Mouse (Mus musculus) lung, postnatal 4 days (tissue): ENCODE measurements around the gene Plcl1.
A peak's percentile ranks its signal among the peaks of the same experiment; 100 is the strongest.

Experiments used
- DNase-seq, 2 experiments: peaks; one replicate each; pipeline ENCODE4 v3.0.0; 2021

Gene Plcl1

DNA sequence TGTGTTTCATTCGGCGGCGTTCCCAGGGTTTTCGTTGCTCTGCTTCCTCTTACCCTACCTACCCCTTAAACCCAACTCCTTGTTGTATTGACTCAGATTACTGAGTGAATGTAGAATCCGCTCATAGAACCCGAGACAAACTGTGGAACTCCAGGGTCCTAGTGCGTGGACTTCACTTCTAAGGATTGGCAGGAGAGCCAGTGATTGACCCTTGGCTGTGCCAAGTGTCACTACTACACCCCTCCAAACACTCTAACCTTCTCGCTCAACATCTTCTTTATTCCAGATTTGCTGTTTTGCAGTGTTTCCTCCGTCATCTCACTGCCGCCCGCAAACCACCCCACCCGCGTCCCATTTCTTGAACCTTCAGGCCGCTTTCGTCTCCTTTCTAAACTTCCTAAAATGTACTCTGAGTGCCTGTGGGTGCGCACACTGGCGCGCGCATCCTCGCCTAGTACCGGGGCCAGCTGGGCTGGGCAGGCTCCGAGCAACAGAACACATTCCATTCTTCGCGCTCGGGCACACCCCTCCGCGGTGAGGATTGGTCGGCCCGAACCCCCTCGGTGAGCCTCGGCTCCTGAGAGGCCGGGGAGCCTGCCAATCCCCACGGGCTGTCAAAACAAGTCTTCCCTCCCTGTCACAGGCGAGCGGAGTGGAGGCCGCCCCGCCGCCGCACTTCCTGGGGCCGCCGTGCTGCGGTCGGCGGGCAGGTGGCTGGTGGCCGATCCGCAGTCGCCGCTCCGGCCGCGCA lies at the start of gene Plcl1:
TSS of gene Plcl1 (plus strand) at position 650 of the 751 bp plus-strand sequence.
- DNase-seq = peak; percentile 95 to 97

- DNase-seq = no peak
Measured at GRCm38 (mm10) chr1:55362634-55363033, 43.1 kb upstream of the Plcl1 start.

GRCm38 (mm10) chr1:55363044-55363565 lies 42.6 kb upstream of the Plcl1 start, which contains the start of gene Boll:
TSS of gene Boll (minus strand) at chr1:55363469.
- peak; percentile 79 to 84 for DNase-seq

DNA sequence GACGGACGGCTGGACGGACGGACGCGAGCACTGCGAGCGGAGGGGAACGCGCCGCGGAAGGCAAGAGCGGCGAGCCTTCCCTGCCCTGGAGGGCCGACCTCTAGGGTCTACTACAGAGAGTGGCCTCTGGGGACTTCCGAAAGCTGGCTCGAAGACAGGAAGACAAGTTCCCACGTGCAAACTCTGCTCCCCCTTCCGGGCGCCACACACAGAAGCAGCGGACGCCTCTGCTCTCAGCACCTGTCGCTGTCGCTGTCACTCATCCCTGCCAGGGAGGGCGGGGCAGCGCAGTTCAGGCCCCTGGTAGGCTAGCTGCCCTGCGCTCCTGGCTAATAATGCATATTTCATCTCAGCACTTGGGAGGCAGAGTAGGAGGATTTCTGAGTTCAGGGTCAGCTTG lies 42.1 kb upstream of the Plcl1 start:
- peak; percentile 32 to 56 for DNase-seq

GRCm38 (mm10) chr1:55372626-55373025 lies 33.1 kb upstream of the Plcl1 start:
- no peak for DNase-seq

GRCm38 (mm10) chr1:55380527-55380926 lies 25.2 kb upstream of the Plcl1 start:
- no peak for DNase-seq

- DNase-seq = peak; percentile 76 to 84
Measured at GRCm38 (mm10) chr1:55383114-55383773, 22.5 kb upstream of the Plcl1 start.

GRCm38 (mm10) chr1:55399891-55400290 lies 5.8 kb upstream of the Plcl1 start:
- no peak for DNase-seq

GRCm38 (mm10) chr1:55404439-55404838 lies 1.3 kb upstream of the Plcl1 start:
- peak in 1 of 2 experiments; percentile 69 for DNase-seq

GRCm38 (mm10) chr1:55406023-55406413 lies 297 bp downstream of the Plcl1 start:
- peak in 1 of 2 experiments; percentile 72 for DNase-seq

DNA sequence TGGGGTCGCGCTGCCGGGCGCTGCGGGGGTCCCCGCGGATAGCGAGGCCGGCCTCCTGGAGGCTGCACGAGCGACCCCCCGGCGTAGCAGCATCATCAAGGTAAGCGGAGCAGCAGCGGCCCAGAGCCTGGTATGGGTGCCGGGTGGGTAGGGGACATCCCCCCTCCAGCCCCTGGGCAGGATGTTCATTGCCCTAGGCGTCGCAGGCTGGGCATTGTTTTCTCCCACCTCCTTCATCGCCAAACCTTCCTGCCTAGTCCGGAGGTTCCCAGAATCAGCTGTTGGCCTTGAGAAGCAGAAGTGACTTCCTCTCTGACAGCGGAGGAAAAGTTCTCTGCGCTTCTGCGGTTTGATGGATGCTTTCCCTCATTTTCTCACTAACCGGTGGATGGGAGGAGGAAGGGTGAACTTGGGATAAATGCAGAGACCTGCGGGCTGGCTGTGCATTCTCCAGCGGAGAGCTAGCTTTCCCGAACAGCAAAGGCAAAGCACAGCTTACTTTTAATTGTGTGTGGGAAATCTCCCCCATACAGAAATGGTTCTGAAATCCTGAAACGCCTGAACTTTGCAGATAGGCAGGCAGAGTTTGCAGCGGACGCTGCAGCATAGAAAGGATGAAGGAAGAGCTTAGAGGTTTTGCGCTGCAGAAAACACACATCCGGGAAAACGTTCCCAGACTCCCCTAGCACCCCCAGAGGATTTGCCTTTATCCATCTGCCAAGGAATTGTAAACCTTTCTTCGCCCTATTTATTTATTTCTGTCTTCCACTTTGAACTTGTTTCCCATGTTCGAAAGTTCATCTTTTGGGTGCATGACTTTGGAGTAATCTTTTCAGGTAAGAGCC lies 1.0 kb downstream of the Plcl1 start:
- peak; percentile 24 to 44 for DNase-seq

DNA sequence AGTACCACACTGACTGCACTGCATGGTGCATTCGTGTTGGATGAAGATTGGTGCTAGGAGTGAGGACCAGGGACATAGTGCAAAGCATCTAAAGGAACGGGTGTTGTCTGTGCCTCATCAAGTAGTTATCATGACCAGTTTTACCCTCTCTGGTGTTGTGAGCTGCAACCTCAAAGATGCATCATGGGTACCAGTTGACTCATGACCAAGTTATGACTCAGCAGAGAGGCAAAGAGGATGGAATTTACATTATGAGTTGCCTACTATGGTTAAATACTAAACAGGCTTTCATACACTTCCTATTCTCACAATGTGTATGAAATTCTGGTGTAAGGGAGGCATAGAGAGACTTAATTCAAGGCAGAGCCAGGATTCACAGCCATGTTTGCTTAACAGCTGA lies 4.9 kb downstream of the Plcl1 start:
- no peak for DNase-seq

GRCm38 (mm10) chr1:55411079-55411478 lies 5.4 kb downstream of the Plcl1 start:
- DNase-seq = no peak

DNA sequence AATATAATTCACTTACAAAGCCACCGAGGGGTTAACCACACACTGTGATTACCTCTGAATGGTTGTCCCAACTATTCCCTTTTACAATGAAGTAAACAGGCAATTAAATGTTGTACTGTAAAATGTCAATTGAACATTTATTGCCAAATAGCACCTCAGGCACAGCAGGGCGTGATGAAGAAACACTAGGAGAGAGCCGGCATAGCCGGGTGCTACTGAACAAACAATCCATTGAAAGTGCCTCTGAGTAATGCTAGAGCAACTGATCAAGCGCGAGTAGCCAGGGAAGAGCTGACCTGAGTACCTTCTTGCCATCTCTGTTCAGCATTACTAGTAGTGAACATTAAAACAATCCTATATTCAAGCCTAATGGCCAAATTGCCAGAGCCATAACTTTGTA lies 6.8 kb downstream of the Plcl1 start:
- no peak for DNase-seq

DNA sequence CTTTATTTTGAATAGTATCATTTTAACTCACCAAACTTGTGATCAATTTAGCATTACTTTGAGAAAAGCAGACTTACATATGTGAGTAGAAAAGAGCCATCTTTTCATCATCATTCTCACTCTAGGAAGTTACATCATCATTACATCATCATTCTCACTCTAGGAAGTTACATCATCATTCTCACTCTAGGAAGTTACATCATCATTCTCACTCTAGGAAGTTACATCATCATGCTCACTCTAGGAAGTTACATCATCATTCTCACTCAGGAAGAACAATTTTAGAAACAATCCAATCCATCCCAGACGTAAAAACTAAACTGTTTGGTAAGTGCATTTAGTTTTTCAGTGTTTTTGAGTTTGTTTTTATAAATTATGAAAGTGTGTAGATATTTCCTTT lies 7.8 kb downstream of the Plcl1 start:
- no peak for DNase-seq

GRCm38 (mm10) chr1:55418968-55419367 lies 13.2 kb downstream of the Plcl1 start:
- DNase-seq = no peak

GRCm38 (mm10) chr1:55427607-55428006 lies 21.9 kb downstream of the Plcl1 start:
- no peak for DNase-seq

- no peak for DNase-seq
Measured at GRCm38 (mm10) chr1:55429051-55429450, 23.3 kb downstream of the Plcl1 start.

GRCm38 (mm10) chr1:55429708-55430107 lies 24.0 kb downstream of the Plcl1 start:
- no peak for DNase-seq

GRCm38 (mm10) chr1:55430587-55430986 lies 24.9 kb downstream of the Plcl1 start:
- no peak for DNase-seq

DNA sequence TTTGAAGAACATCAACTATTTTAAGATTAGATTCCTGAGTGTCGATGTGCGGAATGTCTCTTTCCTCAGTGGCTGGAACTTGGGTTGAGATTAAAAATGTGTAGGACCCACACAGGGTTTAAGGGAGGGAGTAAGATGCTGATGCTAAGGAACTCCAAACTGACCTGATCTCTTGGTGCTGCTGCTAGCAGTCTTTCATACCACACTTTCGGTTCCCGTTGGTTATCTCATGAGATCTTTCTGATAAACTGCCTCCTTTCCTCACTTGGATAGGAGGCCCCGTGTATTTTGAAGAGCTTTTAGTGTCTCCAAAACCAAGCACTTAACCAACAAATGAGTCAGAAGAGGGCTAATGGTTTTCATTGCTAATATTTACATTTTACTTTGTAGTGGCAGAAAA lies 30.9 kb downstream of the Plcl1 start:
- no peak for DNase-seq

GRCm38 (mm10) chr1:55437095-55437494 lies 31.4 kb downstream of the Plcl1 start:
- no peak for DNase-seq

- no peak for DNase-seq
Measured at GRCm38 (mm10) chr1:55438617-55439016, 32.9 kb downstream of the Plcl1 start.
